ENCODE assay signal across 10 mouse cellular contexts in genomic region chr10:127872484-127872883, GRCm38 (mm10). TPM values are rescaled to one million over a fixed set of nuclear protein-coding genes. Genes with fewer than 3 reads are reported as not detected.
DNase-seq lines count a peak whose midpoint lies in the region; ATAC-seq and TF ChIP-seq lines count a peak whose summit lies in the region.
"Had no signal": no experiment of that assay in that cellular context is flagged by ENCODE, and none has a peak within 500 bp of the region (broad histone marks: within the 10 kb centered on the region; RNA-seq: fewer than 3 reads in every experiment).

No protein-coding gene starts in this region.

- peak; percentile 45 for TF ChIP-seq CTCF in cortical plate, adult 2 months (IDR thresholded peaks at IDR 0.05; ENCODE audit: extremely low read depth, insufficient read depth, low read length)

- H3K36me3 ChIP-seq in kidney, embryonic 15.5 days, result no peaks in the 10 kb centered on the region
- no peaks in the 10 kb centered on the region for H3K36me3 ChIP-seq in midbrain, embryonic 13.5 days

- H3K27ac ChIP-seq in kidney, embryonic 15.5 days, result no peak overlapping the region
- H3K27ac ChIP-seq in cortical plate, adult 2 months (ENCODE audit: insufficient read depth, low read length), result no peak overlapping the region
- H3K27ac ChIP-seq in midbrain, embryonic 13.5 days, result no peak overlapping the region

- no peak overlapping the region for H3K4me2 ChIP-seq in kidney, embryonic 15.5 days
- H3K4me2 ChIP-seq in midbrain, embryonic 13.5 days (replicated peaks), result no peak overlapping the region

- no peaks in the 10 kb centered on the region; the same call in 1 of the 2 replicates for H3K9me3 ChIP-seq in kidney, embryonic 15.5 days (replicated peaks)
- H3K9me3 ChIP-seq in midbrain, embryonic 13.5 days, result no peaks in the 10 kb centered on the region

- no peak overlapping the region for H3K9ac ChIP-seq in kidney, embryonic 15.5 days
- H3K9ac ChIP-seq in midbrain, embryonic 13.5 days (replicated peaks), result no peak overlapping the region

- H3K27me3 ChIP-seq in kidney, embryonic 15.5 days, result no peaks in the 10 kb centered on the region
- H3K27me3 ChIP-seq in midbrain, embryonic 13.5 days, result no peaks in the 10 kb centered on the region

- no peak for TF ChIP-seq POLR2A in cortical plate, adult 2 months (IDR thresholded peaks at IDR 0.05; ENCODE audit: extremely low read depth, insufficient read depth, low read length)

- DNase-seq in kidney, adult 18-20 months, result peak; percentile 42
- peak; percentile 28 for DNase-seq in thymus, postnatal 0 days (ENCODE audit: low spot score)
- DNase-seq in thymus, adult 18-20 months, result no peak
- DNase-seq in yolk sac, embryonic 10.5 days (ENCODE audit: low spot score), result peak; percentile 43
- DNase-seq in cerebellum, adult 9-10 months, result no peak

- no peak overlapping the region for H3K4me3 ChIP-seq in kidney, embryonic 15.5 days (replicated peaks)
- no peak overlapping the region for H3K4me3 ChIP-seq in cortical plate, adult 2 months (ENCODE audit: insufficient read depth, low read length)
- H3K4me3 ChIP-seq in midbrain, embryonic 13.5 days (replicated peaks), result no peak overlapping the region

- no peak for ATAC-seq in kidney, embryonic 15.5 days (replicated peaks; ENCODE audit: low FRiP score)
- ATAC-seq in midbrain, embryonic 13.5 days, result no peak

- peaks cover 4% of the 10 kb centered on the region; the same call in 1 of the 2 replicates for H3K4me1 ChIP-seq in kidney, embryonic 15.5 days
- H3K4me1 ChIP-seq in cortical plate, adult 2 months (ENCODE audit: control insufficient read depth, insufficient read depth, low read length), result no peaks in the 10 kb centered on the region
- H3K4me1 ChIP-seq in midbrain, embryonic 13.5 days (replicated peaks), result no peaks in the 10 kb centered on the region

- WGBS in kidney, embryonic 15.5 days, result 65% methylated on average over 4 of the region's 4 CpGs
- WGBS in midbrain, embryonic 13.5 days, result 75% methylated on average over 4 of the region's 4 CpGs

RNA-seq across cellular contexts. Expression of gene Rdh16f2, which starts 6.2 kb away (rescaled TPM):
- polyA plus RNA-seq in kidney, embryonic 15.5 days (2015; fragmentation: Nextera tagmentation; extraction: Ambion mirVana), result 0.64 and 0.72 TPM in 2 replicates
- polyA plus RNA-seq in thymus, postnatal 0 days (2015; fragmentation: Nextera tagmentation; extraction: Ambion mirVana), result 0.10 TPM in 1 of 2 replicates, not detected in the other
- not detected in 2 replicates for polyA plus RNA-seq in cortical plate, adult 2 months (2012; rRNA removed)
- not detected in 2 replicates for polyA plus RNA-seq in midbrain, embryonic 13.5 days (2015; fragmentation: Nextera tagmentation; extraction: Ambion mirVana)
- polyA plus RNA-seq: limb, embryonic 11.5 days had no signal

RNA-seq across cellular contexts. Expression of gene Rdh7, which starts 16.1 kb away (rescaled TPM):
- polyA plus RNA-seq in kidney, embryonic 15.5 days (2015; fragmentation: Nextera tagmentation; extraction: Ambion mirVana), result not detected in 2 replicates
- polyA plus RNA-seq in thymus, postnatal 0 days (2015; fragmentation: Nextera tagmentation; extraction: Ambion mirVana), result not detected in 2 replicates
- polyA plus RNA-seq in cortical plate, adult 2 months (2012; rRNA removed), result not detected in 2 replicates
- polyA plus RNA-seq in midbrain, embryonic 13.5 days (2015; fragmentation: Nextera tagmentation; extraction: Ambion mirVana), result not detected in 2 replicates
- polyA plus RNA-seq: limb, embryonic 11.5 days had no signal

RNA-seq across cellular contexts. Expression of gene Rdh19, which starts 22.8 kb away (rescaled TPM):
- polyA plus RNA-seq in kidney, embryonic 15.5 days (2015; fragmentation: Nextera tagmentation; extraction: Ambion mirVana), result 2.0 TPM in 2 replicates
- not detected in 2 replicates for polyA plus RNA-seq in thymus, postnatal 0 days (2015; fragmentation: Nextera tagmentation; extraction: Ambion mirVana)
- polyA plus RNA-seq in cortical plate, adult 2 months (2012; rRNA removed), result not detected in 2 replicates
- polyA plus RNA-seq in midbrain, embryonic 13.5 days (2015; fragmentation: Nextera tagmentation; extraction: Ambion mirVana), result not detected in 2 replicates
- polyA plus RNA-seq: limb, embryonic 11.5 days; stomach, embryonic 16.5 days had no signal

RNA-seq across cellular contexts. Expression of gene Sdr9c7, which starts 25.8 kb away (rescaled TPM):
- polyA plus RNA-seq in kidney, embryonic 15.5 days (2015; fragmentation: Nextera tagmentation; extraction: Ambion mirVana), result 0.08 TPM in 1 of 2 replicates, not detected in the other
- 0.33 and 0.39 TPM in 2 replicates for polyA plus RNA-seq in thymus, postnatal 0 days (2015; fragmentation: Nextera tagmentation; extraction: Ambion mirVana)
- 0.09 and 0.15 TPM in 2 replicates for polyA plus RNA-seq in cortical plate, adult 2 months (2012; rRNA removed)
- polyA plus RNA-seq in midbrain, embryonic 13.5 days (2015; fragmentation: Nextera tagmentation; extraction: Ambion mirVana), result not detected in 2 replicates
- polyA plus RNA-seq: limb, embryonic 11.5 days had no signal

Comparison
In these comparisons a context has a peak if more than half of its experiments do, and no peak if none do; other contexts are left out.
1. DNase-seq: peak in kidney, adult 18-20 months (single experiment), thymus, postnatal 0 days (single experiment) and yolk sac, embryonic 10.5 days (single experiment); none in thymus, adult 18-20 months (0 of 2) and cerebellum, adult 9-10 months (single experiment).